Mouse (Mus musculus) spleen, postnatal 10 days (tissue): ENCODE results near the gene Mfap4.
A peak's percentile ranks its signal among the peaks of the same experiment; 100 is the strongest.

ENCODE experiments used
- DNase-seq, 2 experiments: peaks; one replicate each; pipeline ENCODE4 v3.0.0; 2021 to 2022; ENCODE audit warnings: low spot score in 2 of 2

Mfap4 gene

GRCm38 (mm10) chr11:61481239-61482090, 3.8 kb upstream of the Mfap4 start:
- DNase-seq: no peak

- no peak for DNase-seq
Observed at GRCm38 (mm10) chr11:61483226-61483845, 1.9 kb upstream of the Mfap4 start.

GRCm38 (mm10) chr11:61484256-61484612, 997 bp upstream of the Mfap4 start:
- no peak for DNase-seq

GRCm38 (mm10) chr11:61485541-61486457, 568 bp downstream of the Mfap4 start:
- DNase-seq: no peak

GRCm38 (mm10) chr11:61486458-61487219, 1.4 kb downstream of the Mfap4 start:
- DNase-seq: no peak

- no peak for DNase-seq
Observed at GRCm38 (mm10) chr11:61487401-61487800, 2.2 kb downstream of the Mfap4 start.

GRCm38 (mm10) chr11:61487936-61488335, 2.7 kb downstream of the Mfap4 start:
- DNase-seq: no peak

GRCm38 (mm10) chr11:61489085-61489484, 3.9 kb downstream of the Mfap4 start:
- no peak for DNase-seq

GRCm38 (mm10) chr11:61489874-61490273, 4.6 kb downstream of the Mfap4 start:
- DNase-seq: no peak

- DNase-seq: no peak
Observed at GRCm38 (mm10) chr11:61490944-61491520, 5.8 kb downstream of the Mfap4 start.

- DNase-seq: no peak
Observed at GRCm38 (mm10) chr11:61492749-61493401, 7.6 kb downstream of the Mfap4 start.

GRCm38 (mm10) chr11:61493525-61494128, 8.4 kb downstream of the Mfap4 start:
- DNase-seq: peak in 1 of 2 experiments; percentile 56

- peak; percentile 89 to 97 for DNase-seq
Observed at GRCm38 (mm10) chr11:61494129-61494997, 9.1 kb downstream of the Mfap4 start, which contains the start of gene Mapk7. Gene Mapk7, minus strand, starts transcription at chr11:61494406.

GRCm38 (mm10) chr11:61495528-61495927, 10.3 kb downstream of the Mfap4 start:
- no peak for DNase-seq

- no peak for DNase-seq
Observed at GRCm38 (mm10) chr11:61497490-61497889, 12.3 kb downstream of the Mfap4 start.

- peak in 1 of 2 experiments; percentile 42 for DNase-seq
Observed at GRCm38 (mm10) chr11:61498736-61499504, 13.7 kb downstream of the Mfap4 start.

- DNase-seq: no peak
Observed at GRCm38 (mm10) chr11:61503933-61504332, 18.7 kb downstream of the Mfap4 start.

- peak; percentile 84 to 90 for DNase-seq
Observed at GRCm38 (mm10) chr11:61504713-61505257, 19.6 kb downstream of the Mfap4 start, which contains the start of gene B9d1. Gene B9d1, plus strand, starts transcription at chr11:61505144.
